Mouse (Mus musculus): ENCODE results near the gene Slc16a12.
"Not testable (repeated sequence)": the region's sequence is repeated elsewhere in the genome, so short reads cannot be mapped to it uniquely, and the experiment has no call there.

Slc16a12 gene

GRCm38 (mm10) chr19:34666127-34666526, 81.0 kb downstream of the Slc16a12 start:
- peak; percentile 43 for DNase-seq (ENCODE audit: low spot score)

- DNase-seq (ENCODE audit: low spot score) = no peak
These were observed 84.3 kb downstream of the Slc16a12 start for GRCm38 (mm10) chr19:34662740-34663139.

- DNase-seq (ENCODE audit: low spot score) = peak; percentile 75
These were observed 85.0 kb downstream of the Slc16a12 start for GRCm38 (mm10) chr19:34662067-34662507.

- DNase-seq (ENCODE audit: low spot score) = peak; percentile 84
These were observed 90.4 kb downstream of the Slc16a12 start for GRCm38 (mm10) chr19:34656511-34657298.

- DNase-seq (ENCODE audit: low spot score) = no peak
These were observed 91.8 kb downstream of the Slc16a12 start for GRCm38 (mm10) chr19:34655227-34655805.

GRCm38 (mm10) chr19:34650997-34651396, 96.1 kb downstream of the Slc16a12 start:
- no peak for DNase-seq (ENCODE audit: low spot score)

- DNase-seq (ENCODE audit: low spot score) = no peak
These were observed 96.8 kb downstream of the Slc16a12 start for GRCm38 (mm10) chr19:34650276-34650675.

GRCm38 (mm10) chr19:34647630-34648029, 99.5 kb downstream of the Slc16a12 start:
- not testable (repeated sequence) for DNase-seq (ENCODE audit: low spot score)

- no peak for DNase-seq (ENCODE audit: low spot score)
These were observed 104.5 kb downstream of the Slc16a12 start for GRCm38 (mm10) chr19:34642616-34643015.

- DNase-seq (ENCODE audit: low spot score) = no peak
These were observed 106.5 kb downstream of the Slc16a12 start, which contains the start of the genes Ifit1bl2 and Ifit1 for GRCm38 (mm10) chr19:34640623-34641022. TSS of gene Ifit1bl2 (minus strand) at chr19:34640743. TSS of gene Ifit1 (plus strand) at chr19:34640871.

GRCm38 (mm10) chr19:34636933-34637557, 110.0 kb downstream of the Slc16a12 start:
- peak; percentile 21 for DNase-seq (ENCODE audit: low spot score)

- no peak for DNase-seq (ENCODE audit: low spot score)
These were observed 113.6 kb downstream of the Slc16a12 start for GRCm38 (mm10) chr19:34633484-34633883.

- no peak for DNase-seq (ENCODE audit: low spot score)
These were observed 115.6 kb downstream of the Slc16a12 start for GRCm38 (mm10) chr19:34631487-34631886.

- DNase-seq (ENCODE audit: low spot score) = no peak
These were observed 119.6 kb downstream of the Slc16a12 start for GRCm38 (mm10) chr19:34627496-34627895.

- no peak for DNase-seq (ENCODE audit: low spot score)
These were observed 122.4 kb downstream of the Slc16a12 start for GRCm38 (mm10) chr19:34624663-34625062.

- DNase-seq (ENCODE audit: low spot score) = no peak
These were observed 123.3 kb downstream of the Slc16a12 start for GRCm38 (mm10) chr19:34623781-34624180.

GRCm38 (mm10) chr19:34620871-34621270, 126.2 kb downstream of the Slc16a12 start:
- no peak for DNase-seq (ENCODE audit: low spot score)

Measured in yolk sac, embryonic 10.5 days (tissue).